15 mouse cellular contexts compared by ENCODE assay signal in genomic region chr7:98185326-98185725, GRCm38 (mm10). TPM values are rescaled to one million over a fixed set of nuclear protein-coding genes. Genes with fewer than 3 reads are reported as not detected.
A peak's percentile ranks its signal among the peaks of the same experiment; 100 is the strongest.
DNase-seq lines count a peak whose midpoint lies in the region; ATAC-seq and TF ChIP-seq lines count a peak whose summit lies in the region.
"Had no signal": no experiment of that assay in that cellular context is flagged by ENCODE, and none has a peak within 500 bp of the region (broad histone marks: within the 10 kb centered on the region; RNA-seq: fewer than 3 reads in every experiment).

No protein-coding gene starts in this region.

- no peak for ATAC-seq in forebrain, embryonic 11.5 days (replicated peaks; ENCODE audit: low FRiP score)
- ATAC-seq in forebrain, embryonic 16.5 days, result no peak
- peak; percentile 25; the same call in 1 of the 2 replicates for ATAC-seq in midbrain, embryonic 16.5 days
- ATAC-seq: intestine, embryonic 15.5 days; Patski had no signal

- H3K9ac ChIP-seq in forebrain, embryonic 11.5 days (ENCODE audit: low read length), result no peak overlapping the region
- no peak overlapping the region for H3K9ac ChIP-seq in forebrain, embryonic 16.5 days (replicated peaks; ENCODE audit: low read depth, low read length)
- H3K9ac ChIP-seq in liver, adult 2 months (ENCODE audit: low read depth, low read length), result no peak overlapping the region
- H3K9ac ChIP-seq in midbrain, embryonic 16.5 days (ENCODE audit: low read depth, low read length), result no peak overlapping the region
- H3K9ac ChIP-seq: embryonic facial prominence, embryonic 13.5 days; intestine, embryonic 15.5 days; liver, embryonic 15.5 days had no signal

- DNase-seq in forebrain, embryonic 11.5 days (ENCODE audit: low spot score), result peak; percentile 40
- DNase-seq in liver, adult 2 months (ENCODE audit: extremely low read depth, low read depth, low spot score), result peak; percentile 16
- no peak for DNase-seq in liver
- peak; percentile 42 for DNase-seq in kidney, adult 18-20 months
- no peak for DNase-seq in cerebellum, adult 8-10 months
- no peak for DNase-seq in thymus, adult 18-20 months
- DNase-seq: B cell, adult 2 months; right cerebral cortex, postnatal 25 days had no signal

- TF ChIP-seq CTCF in liver, adult 2 months (IDR thresholded peaks at IDR 0.05; ENCODE audit: low read depth, low read length), result no peak

- H3K9me3 ChIP-seq in forebrain, embryonic 11.5 days (ENCODE audit: control insufficient read depth, low read length), result no peaks in the 10 kb centered on the region
- no peaks in the 10 kb centered on the region for H3K9me3 ChIP-seq in forebrain, embryonic 16.5 days (ENCODE audit: control insufficient read depth, low read length)
- no peaks in the 10 kb centered on the region for H3K9me3 ChIP-seq in midbrain, embryonic 16.5 days (replicated peaks; ENCODE audit: control insufficient read depth, low read length, poor library complexity, severe bottlenecking)
- H3K9me3 ChIP-seq: embryonic facial prominence, embryonic 13.5 days; heart, embryonic 10.5 days; intestine, embryonic 15.5 days; liver, embryonic 15.5 days had no signal

- no peak overlapping the region for H3K4me2 ChIP-seq in forebrain, embryonic 11.5 days (ENCODE audit: low read depth, low read length, severe bottlenecking)
- no peak overlapping the region for H3K4me2 ChIP-seq in forebrain, embryonic 16.5 days (ENCODE audit: low read length)
- no peak overlapping the region for H3K4me2 ChIP-seq in midbrain, embryonic 16.5 days (ENCODE audit: low read length)
- H3K4me2 ChIP-seq: embryonic facial prominence, embryonic 13.5 days; intestine, embryonic 15.5 days; liver, embryonic 15.5 days had no signal

- no peak overlapping the region for H3K27ac ChIP-seq in forebrain, embryonic 11.5 days (ENCODE audit: low read depth, low read length)
- no peak overlapping the region for H3K27ac ChIP-seq in forebrain, embryonic 16.5 days (ENCODE audit: low read length)
- no peak overlapping the region for H3K27ac ChIP-seq in liver, adult 2 months (replicated peaks; ENCODE audit: insufficient read depth, low read depth, low read length)
- H3K27ac ChIP-seq in midbrain, embryonic 16.5 days (ENCODE audit: low read length), result peak overlapping the region; percentile 61; the same call in 1 of the 2 replicates
- H3K27ac ChIP-seq: embryonic facial prominence, embryonic 13.5 days; heart, embryonic 10.5 days; intestine, embryonic 15.5 days; liver, embryonic 15.5 days had no signal

- peaks cover 10% of the 10 kb centered on the region; the same call in 1 of the 2 replicates for H3K4me1 ChIP-seq in forebrain, embryonic 11.5 days (replicated peaks; ENCODE audit: control insufficient read depth, insufficient read depth, low read length)
- peaks cover 13% of the 10 kb centered on the region for H3K4me1 ChIP-seq in forebrain, embryonic 16.5 days (replicated peaks; ENCODE audit: control insufficient read depth, insufficient read depth, low read length)
- no peaks in the 10 kb centered on the region for H3K4me1 ChIP-seq in liver, adult 2 months (ENCODE audit: control insufficient read depth, insufficient read depth, low read length)
- H3K4me1 ChIP-seq in midbrain, embryonic 16.5 days (ENCODE audit: control insufficient read depth, insufficient read depth, low read length), result peaks cover 3% of the 10 kb centered on the region; the same call in 1 of the 2 replicates
- H3K4me1 ChIP-seq: embryonic facial prominence, embryonic 13.5 days; intestine, embryonic 15.5 days had no signal

- peaks cover 22% of the 10 kb centered on the region for H3K27me3 ChIP-seq in forebrain, embryonic 11.5 days (ENCODE audit: control insufficient read depth, insufficient read depth, low read length)
- H3K27me3 ChIP-seq in forebrain, embryonic 16.5 days (replicated peaks; ENCODE audit: control insufficient read depth, insufficient read depth, low read length), result peaks cover 8% of the 10 kb centered on the region; the same call in 1 of the 2 replicates
- H3K27me3 ChIP-seq in liver, adult 2 months (ENCODE audit: control insufficient read depth, insufficient read depth, low read length), result no peaks in the 10 kb centered on the region
- peaks cover 5% of the 10 kb centered on the region for H3K27me3 ChIP-seq in midbrain, embryonic 16.5 days (ENCODE audit: control insufficient read depth, insufficient read depth, low read depth, low read length)
- H3K27me3 ChIP-seq: embryonic facial prominence, embryonic 13.5 days; intestine, embryonic 15.5 days; liver, embryonic 15.5 days; Patski had no signal

- TF ChIP-seq POLR2A in liver, adult 2 months (IDR thresholded peaks at IDR 0.05; ENCODE audit: extremely low read depth, insufficient read depth, low read length), result no peak

- H3K36me3 ChIP-seq in forebrain, embryonic 11.5 days (ENCODE audit: control insufficient read depth, insufficient read depth, low read length), result no peaks in the 10 kb centered on the region
- no peaks in the 10 kb centered on the region for H3K36me3 ChIP-seq in forebrain, embryonic 16.5 days (ENCODE audit: control insufficient read depth, insufficient read depth)
- no peaks in the 10 kb centered on the region for H3K36me3 ChIP-seq in liver, adult 2 months (ENCODE audit: control insufficient read depth, insufficient read depth, low read length)
- no peaks in the 10 kb centered on the region for H3K36me3 ChIP-seq in midbrain, embryonic 16.5 days (ENCODE audit: control insufficient read depth, insufficient read depth, low read length)
- H3K36me3 ChIP-seq: embryonic facial prominence, embryonic 13.5 days; heart, embryonic 10.5 days; intestine, embryonic 15.5 days; liver, embryonic 15.5 days had no signal

- WGBS in forebrain, embryonic 11.5 days, result 88% methylated on average over 6 of the region's 6 CpGs
- WGBS in forebrain, embryonic 16.5 days, result 46% methylated on average over 6 of the region's 6 CpGs
- 66% methylated on average over 6 of the region's 6 CpGs for WGBS in liver, adult 2 months
- WGBS in midbrain, embryonic 16.5 days, result 56% methylated on average over 6 of the region's 6 CpGs

- no peaks in the 10 kb centered on the region for H3K79me2 ChIP-seq in liver, adult 2 months (ENCODE audit: control insufficient read depth, insufficient read depth, low read length)

- H3K4me3 ChIP-seq in forebrain, embryonic 11.5 days (ENCODE audit: low read depth, low read length), result no peak overlapping the region
- H3K4me3 ChIP-seq in forebrain, embryonic 16.5 days (replicated peaks; ENCODE audit: low read length), result no peak overlapping the region
- H3K4me3 ChIP-seq in liver, adult 2 months (ENCODE audit: insufficient read depth, low read depth, low read length), result no peak overlapping the region
- no peak overlapping the region for H3K4me3 ChIP-seq in midbrain, embryonic 16.5 days (ENCODE audit: low read depth, low read length)
- H3K4me3 ChIP-seq: embryonic facial prominence, embryonic 13.5 days; heart, embryonic 10.5 days; intestine, embryonic 15.5 days; liver, embryonic 15.5 days had no signal

RNA-seq across cellular contexts. Expression of gene Capn5, which starts 7.3 kb away (rescaled TPM):
- 5.8 and 6.1 TPM in 2 replicates for polyA plus RNA-seq in forebrain, embryonic 11.5 days (2014; fragmentation: Nextera tagmentation; extraction: Ambion mirVana)
- polyA plus RNA-seq in forebrain, embryonic 16.5 days (2015; fragmentation: Nextera tagmentation; extraction: Ambion mirVana), result 17.5 and 18.7 TPM in 2 replicates
- total RNA-seq in liver, adult 2 months (2014; rRNA removed), result 1.0 and 1.6 TPM in 2 replicates
- polyA plus RNA-seq in liver, adult 2 months (2012; rRNA removed), result 2.2 TPM in 2 replicates
- polyA plus RNA-seq in midbrain, embryonic 16.5 days (2015; fragmentation: Nextera tagmentation; extraction: Ambion mirVana), result 23.5 and 24.0 TPM in 2 replicates

RNA-seq across cellular contexts. Expression of gene B3gnt6, which starts 14.0 kb away (rescaled TPM):
- polyA plus RNA-seq in forebrain, embryonic 11.5 days (2014; fragmentation: Nextera tagmentation; extraction: Ambion mirVana), result not detected in 2 replicates
- 0.30 and 0.36 TPM in 2 replicates for polyA plus RNA-seq in forebrain, embryonic 16.5 days (2015; fragmentation: Nextera tagmentation; extraction: Ambion mirVana)
- total RNA-seq in liver, adult 2 months (2014; rRNA removed), result not detected in 2 replicates
- 0.04 and 0.12 TPM in 2 replicates for polyA plus RNA-seq in liver, adult 2 months (2012; rRNA removed)
- polyA plus RNA-seq in midbrain, embryonic 16.5 days (2015; fragmentation: Nextera tagmentation; extraction: Ambion mirVana), result 0.45 and 0.57 TPM in 2 replicates
- polyA plus RNA-seq: embryonic facial prominence, embryonic 13.5 days; heart, embryonic 10.5 days; liver, embryonic 15.5 days had no signal

RNA-seq across cellular contexts. Expression of gene Omp, which starts 40.0 kb away (rescaled TPM):
- polyA plus RNA-seq in forebrain, embryonic 11.5 days (2014; fragmentation: Nextera tagmentation; extraction: Ambion mirVana), result 0.32 TPM in 1 of 2 replicates, not detected in the other
- 0.66 and 0.84 TPM in 2 replicates for polyA plus RNA-seq in forebrain, embryonic 16.5 days (2015; fragmentation: Nextera tagmentation; extraction: Ambion mirVana)
- 0.07 and 0.18 TPM in 2 replicates for total RNA-seq in liver, adult 2 months (2014; rRNA removed)
- polyA plus RNA-seq in liver, adult 2 months (2012; rRNA removed), result 0.12 and 0.22 TPM in 2 replicates
- polyA plus RNA-seq in midbrain, embryonic 16.5 days (2015; fragmentation: Nextera tagmentation; extraction: Ambion mirVana), result 0.35 TPM in 2 replicates

Comparison
In these comparisons a context has a peak if more than half of its experiments do, and no peak if none do; other contexts are left out.
1. DNase-seq: peak in forebrain, embryonic 11.5 days (single experiment), liver, adult 2 months (single experiment) and kidney, adult 18-20 months (single experiment); none in liver (single experiment), cerebellum, adult 8-10 months (single experiment) and thymus, adult 18-20 months (0 of 2).